9 mouse cellular contexts compared by ENCODE assay signal in genomic region chr2:129674935-129675634, GRCm38 (mm10). TPM values are rescaled to one million over a fixed set of nuclear protein-coding genes. Genes with fewer than 3 reads are reported as not detected.
DNase-seq lines count a peak whose midpoint lies in the region; ATAC-seq and TF ChIP-seq lines count a peak whose summit lies in the region.
"Had no signal": no experiment of that assay in that cellular context is flagged by ENCODE, and none has a peak within 500 bp of the region (broad histone marks: within the 10 kb centered on the region; RNA-seq: fewer than 3 reads in every experiment).

No protein-coding gene starts in this region.

- peak; percentile 98 for TF ChIP-seq CTCF in ES-Bruce4 (IDR thresholded peaks at IDR 0.05; ENCODE audit: low read depth, low read length)
- peak; percentile 99 for TF ChIP-seq CTCF in bone marrow, adult 2 months (IDR thresholded peaks at IDR 0.05; ENCODE audit: control insufficient read depth, insufficient read depth, low read length)

- H3K4me1 ChIP-seq in ES-Bruce4 (ENCODE audit: control insufficient read depth, insufficient read depth, low read length), result no peaks in the 10 kb centered on the region
- no peaks in the 10 kb centered on the region; the same call in 1 of the 2 replicates for H3K4me1 ChIP-seq in bone marrow, adult 2 months (ENCODE audit: control insufficient read depth, insufficient read depth, low read length)
- no peaks in the 10 kb centered on the region for H3K4me1 ChIP-seq in embryonic facial prominence, embryonic 14.5 days (ENCODE audit: control insufficient read depth, insufficient read depth, low read length)
- no peaks in the 10 kb centered on the region for H3K4me1 ChIP-seq in heart, embryonic 16.5 days (ENCODE audit: control insufficient read depth, insufficient read depth, low read length)
- no peaks in the 10 kb centered on the region for H3K4me1 ChIP-seq in lung, embryonic 16.5 days (replicated peaks; ENCODE audit: control insufficient read depth, insufficient read depth, low read length)

- TF ChIP-seq EP300 in ES-Bruce4 (IDR thresholded peaks at IDR 0.05; ENCODE audit: insufficient read depth, low read depth, low read length), result no peak

- peak; percentile 47; the same call in 1 of the 2 replicates for ATAC-seq in embryonic facial prominence, embryonic 14.5 days (ENCODE audit: low read depth)
- ATAC-seq in heart, embryonic 16.5 days (replicated peaks; ENCODE audit: extremely low read depth, insufficient read depth, low FRiP score), result 0 out of 2 replicates have a peak, but pooled peaks have one; percentile 14
- ATAC-seq in lung, embryonic 16.5 days (ENCODE audit: low read depth), result peak; percentile 51

- H3K4me3 ChIP-seq in ES-Bruce4 (ENCODE audit: low read depth, low read length), result no peak overlapping the region
- H3K4me3 ChIP-seq in bone marrow, adult 2 months (replicated peaks; ENCODE audit: control insufficient read depth, low read depth, low read length), result no peak overlapping the region
- no peak overlapping the region for H3K4me3 ChIP-seq in embryonic facial prominence, embryonic 14.5 days (ENCODE audit: low read depth, low read length)
- no peak overlapping the region for H3K4me3 ChIP-seq in heart, embryonic 16.5 days (ENCODE audit: low read length)
- no peak overlapping the region for H3K4me3 ChIP-seq in lung, embryonic 16.5 days (ENCODE audit: low read length)
- H3K4me3 ChIP-seq: limb, embryonic 13.5 days had no signal

- H3K27ac ChIP-seq in ES-Bruce4 (ENCODE audit: insufficient read depth, low read length), result no peak overlapping the region
- H3K27ac ChIP-seq in bone marrow, adult 2 months (ENCODE audit: control insufficient read depth, insufficient read depth, low read depth, low read length, poor library complexity), result no peak overlapping the region
- H3K27ac ChIP-seq in embryonic facial prominence, embryonic 14.5 days (replicated peaks; ENCODE audit: low read depth, low read length), result no peak overlapping the region
- no peak overlapping the region for H3K27ac ChIP-seq in heart, embryonic 16.5 days (ENCODE audit: low read length)
- no peak overlapping the region for H3K27ac ChIP-seq in lung, embryonic 16.5 days (ENCODE audit: low read length)
- H3K27ac ChIP-seq: limb, embryonic 13.5 days had no signal

- no peak overlapping the region for H3K4me2 ChIP-seq in embryonic facial prominence, embryonic 14.5 days (ENCODE audit: low read depth, low read length)
- H3K4me2 ChIP-seq in heart, embryonic 16.5 days (ENCODE audit: low read depth, low read length), result no peak overlapping the region
- H3K4me2 ChIP-seq in lung, embryonic 16.5 days (ENCODE audit: low read depth, low read length), result no peak overlapping the region
- H3K4me2 ChIP-seq: limb, embryonic 13.5 days had no signal

- no peaks in the 10 kb centered on the region; the same call in 1 of the 2 replicates for H3K27me3 ChIP-seq in ES-Bruce4 (ENCODE audit: control insufficient read depth, insufficient read depth, low read length, poor library complexity, severe bottlenecking)
- H3K27me3 ChIP-seq in embryonic facial prominence, embryonic 14.5 days (replicated peaks; ENCODE audit: control insufficient read depth, insufficient read depth, low read length), result no peaks in the 10 kb centered on the region
- H3K27me3 ChIP-seq in heart, embryonic 16.5 days (ENCODE audit: control insufficient read depth, insufficient read depth, low read length), result peaks cover 7% of the 10 kb centered on the region
- H3K27me3 ChIP-seq in lung, embryonic 16.5 days (ENCODE audit: control insufficient read depth, insufficient read depth, low read depth, low read length), result no peaks in the 10 kb centered on the region
- H3K27me3 ChIP-seq: limb, embryonic 13.5 days had no signal

- no peaks in the 10 kb centered on the region for H3K9me3 ChIP-seq in ES-Bruce4 (replicated peaks; ENCODE audit: control insufficient read depth, insufficient read depth, low read length, poor library complexity, severe bottlenecking)
- no peaks in the 10 kb centered on the region for H3K9me3 ChIP-seq in embryonic facial prominence, embryonic 14.5 days (ENCODE audit: control insufficient read depth, low read length)
- no peaks in the 10 kb centered on the region for H3K9me3 ChIP-seq in heart, embryonic 16.5 days (replicated peaks; ENCODE audit: control insufficient read depth, low read length)
- no peaks in the 10 kb centered on the region for H3K9me3 ChIP-seq in lung, embryonic 16.5 days (ENCODE audit: control insufficient read depth, low read length)
- H3K9me3 ChIP-seq: limb, embryonic 13.5 days had no signal

- no peak for TF ChIP-seq POLR2A in ES-Bruce4 (IDR thresholded peaks at IDR 0.05; ENCODE audit: insufficient read depth, low read length)
- no peak for TF ChIP-seq POLR2A in bone marrow, adult 2 months (IDR thresholded peaks at IDR 0.05; ENCODE audit: borderline replicate concordance, control insufficient read depth, low read depth, low read length)

- DNase-seq in embryonic facial prominence, embryonic 14.5 days (ENCODE audit: low spot score), result peak; percentile 78
- peak; percentile 33 for DNase-seq in large intestine, adult 2 months (ENCODE audit: low read depth, low spot score)
- DNase-seq in retina, postnatal 1 day, result peak; percentile 82
- DNase-seq in urinary bladder, adult 18-20 months (ENCODE audit: low spot score in 2 of 2), result peak; percentile 44 to 73

- H3K9ac ChIP-seq in ES-Bruce4 (ENCODE audit: low read depth, poor library complexity, severe bottlenecking), result no peak overlapping the region
- H3K9ac ChIP-seq in embryonic facial prominence, embryonic 14.5 days (ENCODE audit: low read depth, low read length), result no peak overlapping the region
- H3K9ac ChIP-seq in heart, embryonic 16.5 days (ENCODE audit: low read length), result no peak overlapping the region
- no peak overlapping the region for H3K9ac ChIP-seq in lung, embryonic 16.5 days (ENCODE audit: low read length)
- H3K9ac ChIP-seq: limb, embryonic 13.5 days had no signal

- H3K36me3 ChIP-seq in ES-Bruce4 (ENCODE audit: control insufficient read depth, insufficient read depth, low read length, poor library complexity, severe bottlenecking), result no peaks in the 10 kb centered on the region
- no peaks in the 10 kb centered on the region for H3K36me3 ChIP-seq in embryonic facial prominence, embryonic 14.5 days (ENCODE audit: control insufficient read depth, insufficient read depth, low read length)
- no peaks in the 10 kb centered on the region for H3K36me3 ChIP-seq in heart, embryonic 16.5 days (ENCODE audit: control insufficient read depth, insufficient read depth)
- H3K36me3 ChIP-seq in lung, embryonic 16.5 days (ENCODE audit: control insufficient read depth, insufficient read depth, low read length), result no peaks in the 10 kb centered on the region
- H3K36me3 ChIP-seq: limb, embryonic 13.5 days had no signal

- WGBS in bone marrow, adult 2 months, result 31% methylated on average over 13 of the region's 13 CpGs
- WGBS in embryonic facial prominence, embryonic 14.5 days, result 26% methylated on average over 13 of the region's 13 CpGs
- WGBS in heart, embryonic 16.5 days, result 22% methylated on average over 13 of the region's 13 CpGs
- 29% methylated on average over 13 of the region's 13 CpGs for WGBS in large intestine, adult 2 months
- 23% methylated on average over 13 of the region's 13 CpGs for WGBS in lung, embryonic 16.5 days

RNA-seq across cellular contexts. Expression of gene Pdyn, which starts 24.6 kb away (rescaled TPM):
- not detected in 2 replicates for polyA plus RNA-seq in ES-Bruce4 (2011; ENCODE audit: insufficient read depth, insufficient read length, low read depth, missing spikeins)
- polyA plus RNA-seq in bone marrow, adult 2 months (2011; ENCODE audit: insufficient read depth, insufficient read length, low replicate concordance, missing spikeins), result not detected in 2 replicates
- 0.21 and 0.24 TPM in 2 replicates for polyA plus RNA-seq in embryonic facial prominence, embryonic 14.5 days (2014; fragmentation: Nextera tagmentation; extraction: Ambion mirVana)
- polyA plus RNA-seq in heart, embryonic 16.5 days (2015; fragmentation: Nextera tagmentation; extraction: Ambion mirVana), result 0.18 and 0.37 TPM in 2 replicates
- polyA plus RNA-seq in large intestine, adult 2 months (2012; rRNA removed), result 0.09 and 0.32 TPM in 2 replicates
- 0.14 TPM in 1 of 2 replicates, not detected in the other for polyA plus RNA-seq in lung, embryonic 16.5 days (2015; fragmentation: Nextera tagmentation; extraction: Ambion mirVana)
